Mouse (Mus musculus) adrenal gland, postnatal 4 days (tissue): ENCODE measurements around the gene Srsf5. TPM values are rescaled to one million over a fixed set of nuclear protein-coding genes. Genes with fewer than 3 reads are reported as not detected.
A peak's percentile ranks its signal among the peaks of the same experiment; 100 is the strongest.

Source experiments
- DNase-seq, 2 experiments: peaks; one replicate each; pipeline ENCODE4 v3.0.0; 2021 to 2022; ENCODE audit warnings: low spot score in 2 of 2, mixed read lengths in 2 of 2
- long read RNA-seq, 2 experiments: library from polyadenylated mRNA; stranded (forward); transcript quantifications; one replicate each; pipeline ENCODE4 v2.0.0; 2021
- total RNA-seq, 2 experiments: library from RNA; stranded (reverse); gene quantifications; 2 replicates each; pipeline ENCODE4 v1.2.3; 2021

Gene Srsf5
- 100 to 1,000 TPM; 590 to 658 TPM for total RNA-seq
- long read RNA-seq, experiment 1, transcript Srsf5-205 (8 exons, 1,568 nt) = minor isoform, 22 of 219 reads
- long read RNA-seq, experiment 1, transcript Srsf5-202 (8 exons, 1,498 nt) = minor isoform, 10 of 219 reads
- long read RNA-seq, experiment 1, transcript Srsf5-203 (8 exons, 1,491 nt) = minor isoform, 17 of 219 reads
- long read RNA-seq, experiment 1, transcript Srsf5-201 (8 exons, 1,527 nt) = major isoform, 58 of 219 reads
- long read RNA-seq, experiment 1, partial matches to known transcripts = 27 of 219 reads
- long read RNA-seq, experiment 1, other reads (novel, unspliced or antisense) = 77 of 219 reads
- long read RNA-seq, experiment 2, transcript Srsf5-212 (7 exons, 2,720 nt) = minor isoform, 33 of 549 reads
- long read RNA-seq, experiment 2, transcript Srsf5-203 (8 exons, 1,491 nt) = minor isoform, 53 of 549 reads
- long read RNA-seq, experiment 2, transcript Srsf5-201 (8 exons, 1,527 nt) = major isoform, 149 of 549 reads
- long read RNA-seq, experiment 2, transcript Srsf5-205 (8 exons, 1,568 nt) = minor isoform, 51 of 549 reads
- long read RNA-seq, experiment 2, partial matches to known transcripts = 37 of 549 reads
- long read RNA-seq, experiment 2, other reads (novel, unspliced or antisense) = 195 of 549 reads

DNA sequence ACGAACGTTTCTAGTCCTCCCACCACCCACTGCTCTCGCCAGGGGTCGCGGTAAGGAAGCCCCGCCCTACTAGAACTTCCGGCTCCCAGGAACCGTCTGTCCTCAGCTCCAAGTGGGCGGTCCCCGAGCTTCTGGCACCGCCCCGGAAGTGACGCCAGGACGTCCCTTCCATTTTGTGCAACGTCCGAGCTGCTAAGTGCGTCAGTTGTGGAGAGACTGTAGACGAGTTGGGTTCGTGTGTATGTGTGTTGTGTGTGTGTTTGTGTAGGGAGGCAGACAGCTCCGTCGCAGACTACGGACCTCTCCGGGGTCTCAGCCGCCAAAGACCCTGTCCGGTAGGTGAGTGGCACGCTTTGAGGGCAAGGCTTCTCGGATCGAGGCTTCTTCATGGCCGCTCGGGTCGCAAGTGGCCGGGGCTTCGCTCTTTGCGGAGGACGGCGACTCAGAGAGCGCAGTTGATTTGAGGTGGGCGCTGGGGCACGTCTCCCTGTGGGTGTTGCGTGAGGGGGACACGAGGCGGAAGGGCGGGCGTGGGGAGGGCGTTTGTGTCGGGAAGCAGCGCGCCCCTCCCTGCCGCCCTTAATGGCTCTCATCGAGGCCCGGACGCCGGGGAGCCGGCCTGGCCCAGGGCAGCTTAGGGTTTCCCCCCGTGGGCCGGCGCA lies at the start of gene Srsf5:
Srsf5 (plus strand) TSS at position 171 of the 662 bp plus-strand sequence.
- DNase-seq = peak; percentile 93 to 94

DNA sequence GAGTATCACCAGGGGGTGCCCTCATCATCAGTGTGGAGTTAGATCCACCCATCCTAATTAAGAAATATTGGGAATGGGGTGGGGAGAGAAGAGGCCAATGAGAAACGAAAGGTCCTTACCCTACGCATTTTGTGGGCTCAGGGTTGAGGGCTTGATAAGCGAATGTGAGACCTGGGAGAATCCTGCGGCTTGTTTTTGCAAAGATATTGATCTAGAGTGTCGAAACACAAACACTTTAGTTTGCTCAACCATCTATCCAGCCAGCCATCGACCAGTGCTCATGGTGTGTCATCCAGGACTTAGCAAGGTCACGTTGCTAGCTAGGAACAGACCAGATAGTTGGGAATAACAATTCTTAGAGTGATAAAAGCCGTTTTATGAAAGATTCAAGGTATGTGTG lies 35.7 kb upstream of the Srsf5 start:
- no peak for DNase-seq

DNA sequence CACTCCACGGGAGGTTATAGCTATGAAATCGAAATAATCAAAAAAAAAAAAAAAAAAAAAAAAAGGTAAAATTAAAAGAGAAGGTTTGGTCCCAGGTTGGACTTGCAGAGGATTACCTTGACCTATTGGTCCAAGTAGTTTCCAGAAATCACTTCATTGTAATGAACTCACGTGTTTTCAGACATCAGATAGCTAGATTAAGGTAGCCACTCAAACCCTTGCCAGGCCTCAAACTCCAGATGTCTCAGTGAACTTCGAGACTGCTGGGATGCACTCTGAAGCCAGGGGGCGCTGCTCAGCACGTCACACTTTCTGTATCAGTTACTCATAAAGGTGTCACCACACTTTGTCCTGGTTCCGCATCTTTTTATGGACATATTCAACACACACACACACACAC lies 27.5 kb upstream of the Srsf5 start:
- no peak for DNase-seq

DNA sequence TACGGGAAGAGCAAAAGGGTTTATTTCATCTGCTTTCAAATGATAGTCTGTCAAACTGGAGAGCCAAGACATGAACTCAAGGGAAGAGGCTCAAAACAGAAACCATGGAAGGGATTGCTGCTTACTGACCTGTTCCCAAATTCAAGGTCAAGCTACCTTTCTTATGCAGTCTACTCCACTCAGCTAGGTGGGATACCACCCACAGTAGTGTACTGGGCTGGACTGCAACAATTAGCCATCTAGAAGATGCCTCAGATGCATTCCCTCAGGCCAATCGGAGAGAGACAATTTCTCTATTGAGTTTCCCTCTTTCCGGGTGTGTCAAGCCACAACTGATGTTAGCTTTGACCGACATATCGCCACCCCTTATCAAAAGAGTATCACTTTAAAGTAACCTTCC lies 24.0 kb upstream of the Srsf5 start:
- no peak for DNase-seq

DNA sequence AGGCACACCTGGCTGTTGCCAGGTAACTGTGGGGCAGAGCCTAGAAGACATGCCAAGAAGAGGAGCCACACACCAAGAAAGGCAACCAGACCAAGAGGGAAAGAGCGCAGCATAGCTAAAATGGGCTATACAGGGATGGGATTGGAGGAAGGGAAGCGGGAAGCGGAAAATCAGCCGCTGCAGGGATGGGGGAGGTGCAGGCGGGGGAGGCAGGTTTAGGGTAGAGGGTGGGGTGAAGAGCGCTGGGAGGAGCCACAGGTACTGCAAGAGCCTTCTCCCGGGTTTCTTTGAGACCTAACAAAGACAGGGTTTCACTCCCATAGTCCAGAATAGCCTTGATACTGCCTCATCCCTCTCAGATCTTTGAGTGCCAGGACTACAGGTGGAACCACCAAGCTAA lies 22.4 kb upstream of the Srsf5 start:
- no peak for DNase-seq

DNA sequence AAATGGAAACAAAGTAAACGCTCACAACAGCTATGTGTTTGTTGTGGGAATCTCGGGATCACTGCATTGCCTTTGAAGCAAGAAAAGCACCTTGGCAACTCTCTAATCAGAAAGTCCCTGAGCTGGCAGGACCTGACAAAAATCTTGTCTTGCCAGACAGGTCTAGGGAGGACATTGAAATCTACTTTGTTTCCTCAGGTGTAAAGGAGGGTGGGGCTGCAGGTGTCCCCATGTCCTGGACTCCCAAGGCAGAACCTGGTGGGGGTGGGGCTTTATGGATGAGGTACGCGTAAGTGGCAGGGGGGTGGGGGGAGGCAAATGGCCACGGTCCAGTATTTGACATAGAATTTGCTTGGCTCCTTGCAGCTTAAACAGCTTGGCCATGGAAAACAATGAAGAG lies 21.7 kb upstream of the Srsf5 start:
- DNase-seq = no peak

DNA sequence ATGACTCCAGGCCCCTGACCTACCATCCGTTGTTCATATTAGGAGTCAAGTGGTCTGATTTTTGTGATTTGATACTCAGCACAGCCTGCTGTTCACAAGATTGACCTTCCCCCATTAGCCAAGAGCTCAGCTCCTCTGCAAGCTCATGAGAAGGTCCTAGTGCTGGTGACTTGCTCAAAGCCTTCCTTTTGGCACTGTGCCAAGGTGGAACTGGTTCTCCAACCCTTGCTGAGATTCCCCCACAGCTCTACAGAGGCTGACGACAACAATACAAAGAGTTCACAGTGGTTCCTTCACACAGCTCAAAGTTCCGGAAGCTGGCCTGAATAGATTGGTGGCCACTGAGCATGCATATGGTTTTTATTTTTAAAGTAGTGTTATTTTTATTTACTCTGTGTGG lies 21.1 kb upstream of the Srsf5 start:
- no peak for DNase-seq

DNA sequence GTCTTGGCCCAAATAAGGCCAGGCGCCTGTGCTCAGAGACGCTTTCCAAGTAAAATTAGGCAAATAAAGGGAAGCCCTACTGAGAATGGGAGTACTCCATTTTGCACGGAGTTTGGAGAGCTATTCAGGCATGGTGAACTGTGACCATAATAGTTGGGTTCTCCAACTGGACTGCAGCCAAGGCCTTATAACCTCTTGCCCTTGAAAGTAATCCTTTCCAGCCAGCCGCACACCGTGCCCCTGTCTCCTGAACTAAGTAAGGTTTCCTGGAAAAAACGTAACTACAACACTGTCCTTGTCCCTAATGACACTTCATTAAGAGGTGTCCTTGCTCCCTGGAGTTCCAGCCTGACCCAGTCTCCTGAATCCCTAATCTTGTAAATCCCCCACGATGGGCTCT lies 19.4 kb upstream of the Srsf5 start:
- DNase-seq = no peak

DNA sequence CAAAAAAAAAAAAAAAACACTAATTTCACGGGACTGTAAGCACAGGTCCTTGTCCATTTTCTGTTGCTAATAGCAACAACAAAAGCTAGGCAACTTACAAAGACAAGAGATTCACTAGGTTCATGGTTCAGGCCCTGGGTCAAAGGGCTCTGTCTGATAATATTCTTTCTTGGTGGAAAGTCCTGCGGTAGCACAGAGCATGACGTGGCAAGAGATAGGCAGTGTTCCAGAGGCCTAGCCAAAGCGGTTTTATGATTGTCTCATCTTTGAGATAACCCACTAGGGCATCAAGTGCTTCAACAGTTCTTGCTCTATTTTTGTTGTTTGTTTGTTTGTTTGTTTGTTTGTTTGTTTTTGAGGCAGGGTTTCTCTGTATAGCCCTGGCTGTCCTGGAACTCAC lies 18.8 kb upstream of the Srsf5 start:
- no peak for DNase-seq

DNA sequence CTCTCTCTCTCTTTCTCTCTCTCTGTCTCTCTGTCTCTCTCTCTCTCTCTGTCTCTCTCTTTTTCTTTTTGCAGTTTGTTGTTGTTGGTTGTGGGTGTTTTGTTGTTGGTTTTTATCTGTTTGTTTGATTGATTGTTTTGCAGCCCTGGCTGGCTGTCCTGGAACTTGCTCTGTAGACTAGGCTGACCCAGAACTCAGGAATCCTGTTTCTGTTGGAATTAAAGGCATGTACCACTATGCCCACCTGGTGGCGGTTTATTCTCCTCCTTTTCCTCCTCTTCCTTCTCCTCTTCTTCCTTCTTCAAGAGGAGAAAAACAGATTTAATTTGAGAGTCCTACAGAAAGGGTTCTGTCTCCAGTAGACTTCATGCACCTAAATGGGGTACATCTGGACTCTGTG lies 17.8 kb upstream of the Srsf5 start:
- DNase-seq = no peak

DNA sequence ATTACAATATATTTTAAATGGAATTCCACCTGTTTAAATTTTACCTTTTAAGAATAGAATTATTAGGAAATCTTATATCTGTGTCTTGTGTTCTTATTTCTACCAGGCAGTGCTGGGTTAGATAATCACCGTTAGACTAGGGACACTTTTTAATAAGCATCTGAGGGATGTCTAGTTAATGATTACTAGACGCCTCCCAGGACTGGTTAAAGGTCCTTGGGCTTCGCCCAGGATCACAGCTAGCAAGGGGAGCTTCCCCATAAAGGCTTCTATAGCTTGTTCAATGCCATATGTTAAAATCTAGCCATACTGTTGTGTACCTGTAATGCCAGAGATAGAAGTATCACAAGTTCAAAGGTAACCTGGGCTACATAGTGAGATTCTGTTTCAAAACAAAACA lies 16.4 kb upstream of the Srsf5 start:
- DNase-seq = no peak

DNA sequence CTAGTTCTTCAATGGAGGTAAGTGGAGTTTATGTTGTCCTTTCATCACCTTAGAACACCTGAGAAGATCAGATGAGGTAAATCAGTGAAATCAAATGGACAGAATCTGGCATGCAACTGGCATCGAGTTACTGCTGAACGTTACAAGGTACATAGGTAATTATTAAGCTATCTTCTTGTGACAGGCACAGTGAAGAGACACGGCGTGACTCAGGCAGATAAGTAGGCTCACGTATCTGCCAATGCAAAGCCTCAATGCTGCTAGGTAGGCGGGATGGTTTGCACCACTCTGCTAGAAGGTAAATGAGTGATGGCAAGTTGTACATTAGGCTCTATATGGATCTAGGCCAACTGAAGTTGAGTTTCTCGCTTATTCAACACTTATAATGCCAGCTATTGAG lies 15.2 kb upstream of the Srsf5 start:
- DNase-seq = no peak

DNA sequence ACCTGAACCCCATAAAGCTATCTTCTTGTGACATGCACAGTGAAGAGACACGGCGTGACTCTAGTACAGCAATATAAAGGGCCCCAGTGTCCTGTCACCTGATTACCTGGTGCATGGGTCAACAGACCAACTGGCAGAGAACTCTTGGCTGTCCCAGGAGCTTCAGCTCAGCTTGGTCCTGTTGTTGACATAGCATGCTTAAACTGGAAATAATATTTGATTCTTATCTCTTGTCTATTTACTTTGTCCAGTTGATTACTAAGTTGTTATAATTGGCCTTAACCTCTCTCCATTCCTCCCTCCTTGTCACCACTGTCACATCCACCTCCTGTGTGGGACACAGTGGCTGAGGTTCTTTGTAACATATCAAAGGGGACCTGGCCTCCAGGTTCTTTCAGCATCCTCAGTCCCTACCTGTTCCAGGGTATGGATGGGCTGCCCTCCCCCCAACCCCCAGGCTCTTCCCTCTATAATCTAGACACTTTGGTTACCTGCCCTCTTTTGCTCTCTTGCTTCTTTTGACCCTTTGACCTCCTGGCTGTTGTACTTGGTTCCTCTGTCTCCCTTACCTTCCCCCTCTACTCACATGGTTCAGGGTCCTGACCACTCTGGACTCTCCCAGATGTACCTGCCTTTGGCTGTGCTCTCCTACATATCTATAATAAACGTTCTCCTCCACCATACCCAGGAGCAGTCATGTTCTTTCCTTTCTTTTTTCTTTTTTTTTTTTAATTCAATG lies 13.7 kb upstream of the Srsf5 start:
- no peak for DNase-seq

DNA sequence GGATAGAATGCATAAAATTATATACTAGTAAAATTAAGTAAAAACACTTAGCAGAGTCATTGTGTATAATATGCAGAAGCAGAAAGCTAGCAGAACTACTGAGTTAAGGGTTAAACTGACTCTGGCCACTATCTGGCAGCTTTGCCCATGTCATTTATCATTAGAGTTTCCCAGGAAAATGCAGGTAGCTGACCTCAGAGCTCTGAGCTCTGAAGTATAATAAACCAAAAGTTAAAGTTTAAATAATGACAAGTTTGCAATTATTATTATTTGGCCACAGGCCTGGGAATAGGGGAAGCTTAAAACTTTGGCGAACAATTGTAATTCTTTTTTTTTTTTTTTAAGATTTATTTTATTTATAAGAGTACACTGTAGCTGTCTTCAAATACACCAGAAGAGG lies 12.4 kb upstream of the Srsf5 start:
- no peak for DNase-seq

DNA sequence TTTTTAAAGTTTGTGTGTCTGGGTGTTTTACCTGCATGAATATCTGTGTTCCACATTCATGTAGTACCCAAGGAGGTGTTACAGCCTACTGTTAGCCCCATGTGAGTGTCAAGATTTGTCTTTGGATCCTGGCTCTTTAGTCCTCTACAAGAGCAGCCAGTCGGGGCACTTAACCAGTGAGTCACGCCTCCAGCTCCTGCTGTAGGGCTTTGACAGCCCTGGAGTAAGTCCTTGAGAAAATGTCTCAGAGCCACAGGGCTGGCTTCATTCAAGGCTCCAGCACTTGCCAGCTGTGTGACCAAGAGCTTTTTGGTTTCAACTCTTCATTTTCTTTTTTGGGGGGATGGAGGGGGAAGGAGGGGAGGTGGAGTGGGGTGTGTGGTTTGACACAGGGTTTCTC lies 8.6 kb upstream of the Srsf5 start:
- no peak for DNase-seq

DNA sequence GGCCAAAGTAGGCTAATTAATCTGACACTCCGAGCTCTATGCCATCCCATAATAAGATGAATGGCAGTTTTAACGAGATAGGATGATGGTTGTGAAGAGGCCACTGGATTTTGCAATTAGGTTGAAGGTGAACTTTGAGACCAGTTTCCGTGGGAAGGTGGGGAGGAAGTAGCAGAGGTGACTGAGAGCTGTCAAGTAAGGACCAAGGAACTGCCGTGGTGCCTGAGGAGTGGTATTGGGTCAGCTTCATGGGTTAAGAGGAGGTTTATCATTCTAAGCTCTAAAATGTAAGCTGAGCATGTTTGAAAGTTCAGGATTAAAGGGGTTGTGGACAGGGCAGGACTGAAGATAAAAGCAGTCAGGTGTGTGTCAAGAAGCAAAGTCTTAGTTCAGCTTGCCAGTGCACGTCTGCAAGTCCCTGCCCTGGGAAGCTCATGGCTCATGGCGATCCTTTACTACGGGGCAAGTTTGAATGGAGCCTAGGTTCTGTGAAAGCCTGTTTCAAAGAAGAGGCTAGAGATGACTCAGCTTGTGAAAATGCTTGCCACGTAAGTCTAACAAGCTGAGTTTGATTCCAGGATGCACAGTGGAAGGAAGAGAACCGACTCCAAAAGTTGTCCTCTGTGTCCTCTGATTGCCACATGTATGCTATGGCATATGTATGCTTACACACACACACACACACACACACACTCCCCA lies 7.8 kb upstream of the Srsf5 start:
- DNase-seq = no peak

DNA sequence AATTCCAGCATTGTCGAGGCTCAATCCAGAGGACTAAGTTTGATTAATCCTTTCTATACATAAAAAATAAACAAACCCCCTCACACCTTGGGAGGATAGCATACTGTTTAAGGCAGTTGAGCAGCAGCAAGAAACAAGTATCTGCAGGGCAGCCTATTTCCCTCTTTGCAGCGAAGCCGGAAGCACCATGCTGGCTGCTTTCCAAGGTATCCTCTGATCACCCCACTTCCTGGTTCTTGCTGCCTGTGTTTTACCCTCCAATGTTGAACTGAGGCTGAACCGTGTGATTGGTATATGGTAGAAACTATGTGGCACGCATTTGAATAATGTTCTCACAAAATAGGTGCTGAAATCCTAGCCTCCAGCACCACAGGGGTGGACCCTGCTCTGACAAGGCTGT lies 6.7 kb upstream of the Srsf5 start:
- no peak for DNase-seq

DNA sequence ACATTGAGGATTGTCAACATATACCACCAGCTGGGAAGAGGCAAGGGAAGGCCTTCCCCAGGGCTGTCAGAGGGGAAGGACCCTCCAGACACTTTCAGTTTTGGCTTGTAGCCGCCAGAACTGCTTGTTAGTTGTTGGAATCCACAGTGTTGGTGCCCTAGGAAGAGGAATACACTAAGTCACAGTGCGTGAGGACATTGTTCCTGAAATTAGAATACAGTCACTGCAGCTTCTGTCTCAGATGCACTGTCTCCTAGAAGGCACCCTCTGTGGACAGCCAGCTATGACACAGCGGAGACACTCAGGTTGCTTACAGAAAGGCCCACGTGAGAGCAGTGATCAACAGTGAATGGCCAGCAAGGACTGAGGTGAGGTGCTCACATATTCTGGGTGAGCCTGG lies 6.1 kb upstream of the Srsf5 start:
- DNase-seq = no peak

DNA sequence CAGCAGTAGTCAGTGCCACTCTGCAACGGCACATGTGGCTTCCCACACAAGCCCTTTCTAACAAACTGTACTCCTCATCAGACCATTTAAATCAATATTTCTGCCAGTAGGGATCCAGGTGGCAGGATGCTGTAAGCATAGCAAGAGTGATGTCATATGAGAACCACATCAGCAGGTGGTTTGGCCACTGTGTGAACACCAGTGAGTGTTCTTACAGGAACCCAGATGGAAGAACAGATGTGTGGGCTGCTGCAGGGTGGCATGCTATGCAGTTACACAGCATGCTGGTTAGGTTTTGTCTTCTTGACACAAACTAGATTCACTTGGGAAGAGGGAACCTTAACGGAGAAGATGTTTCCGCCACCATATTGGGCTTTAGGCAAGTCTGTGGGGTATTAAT lies 3.4 kb upstream of the Srsf5 start:
- DNase-seq = no peak

DNA sequence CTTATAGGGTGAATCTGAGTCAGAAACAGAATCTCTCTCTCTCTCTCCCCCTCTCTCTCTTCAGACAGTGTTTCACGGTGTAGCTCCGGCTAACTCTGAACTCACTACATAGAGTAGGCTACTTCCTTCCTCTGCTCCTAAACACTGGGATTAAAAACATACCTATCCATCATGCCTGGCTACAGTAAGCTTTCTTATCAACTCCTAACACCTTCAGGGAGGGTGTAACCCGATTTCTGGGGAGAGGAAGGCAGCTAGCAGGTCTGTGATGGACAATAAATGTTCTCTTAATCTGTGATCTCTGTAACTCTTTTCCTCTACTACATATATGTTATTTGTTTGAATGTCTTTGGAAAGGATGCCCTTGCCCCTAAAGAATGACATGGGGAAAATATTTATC lies 1.9 kb upstream of the Srsf5 start:
- no peak for DNase-seq

DNA sequence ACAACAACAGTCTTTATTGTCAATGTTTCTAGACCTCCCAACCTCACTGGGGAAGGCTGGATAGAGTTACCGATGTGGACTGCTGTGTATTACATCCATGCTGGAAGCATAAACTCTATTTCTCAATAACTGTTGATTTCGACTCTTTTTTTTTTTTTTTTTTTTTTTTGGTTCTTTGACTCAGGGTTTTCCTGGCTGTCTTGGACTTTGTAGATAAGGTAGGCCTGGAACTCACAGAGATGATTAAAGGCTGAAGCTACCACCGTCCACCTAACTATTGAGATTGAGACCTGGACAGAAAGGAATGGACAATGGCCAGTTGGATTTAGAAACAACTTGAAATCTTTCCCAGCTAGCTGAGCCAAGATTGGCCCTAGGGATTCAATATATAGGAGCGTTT lies 1.1 kb upstream of the Srsf5 start:
- no peak for DNase-seq
